Mouse (Mus musculus) limb, embryonic 14.5 days (tissue): ENCODE results near the gene Med14. TPM values are rescaled to one million over a fixed set of nuclear protein-coding genes. Genes with fewer than 3 reads are reported as not detected.
A peak's percentile ranks its signal among the peaks of the same experiment; 100 is the strongest.

Experiments
- ATAC-seq: fragments of 200-750 bp; cut with Nextera tagmentation; 2 replicates; pipeline ENCODE4 v1.8.0; 2017; ENCODE audit warnings: low read depth, moderate number of reproducible peaks, moderate TSS enrichment; ENCODE audit not compliant: low FRiP score
- DNase-seq: peaks from one replicate; pipeline ENCODE4 v3.0.0-alpha.2; 2015; ENCODE audit warnings: low spot score
- H3K27ac ChIP-seq: fragments of 300-500 bp; sonication (generic); replicated peaks from 2 replicates; pipeline ENCODE4 v1.5.1; 2014; ENCODE audit warnings: low read depth, mild to moderate bottlenecking, low read length, moderate library complexity, mixed read lengths
- H3K27me3 ChIP-seq: fragments of 300-500 bp; sonication (generic); 2 replicates; pipeline ENCODE4 v1.6.1; 2014; ENCODE audit warnings: low read length, mixed read lengths; ENCODE audit not compliant: control insufficient read depth, insufficient read depth
- H3K36me3 ChIP-seq: fragments of 300-500 bp; sonication (generic); 2 replicates; pipeline ENCODE4 v1.6.1; 2014; ENCODE audit warnings: mild to moderate bottlenecking, low read length, moderate library complexity, mixed read lengths; ENCODE audit not compliant: control insufficient read depth, insufficient read depth
- H3K4me1 ChIP-seq: fragments of 300-500 bp; sonication (generic); 2 replicates; pipeline ENCODE4 v1.6.1; 2014; ENCODE audit warnings: antibody characterized with exemption, low read length, mixed read lengths; ENCODE audit not compliant: control insufficient read depth, insufficient read depth
- H3K4me2 ChIP-seq: fragments of 300-500 bp; sonication (generic); replicated peaks from 2 replicates; pipeline ENCODE4 v1.6.1; 2014; ENCODE audit warnings: low read depth, mild to moderate bottlenecking, low read length, moderate library complexity; ENCODE audit not compliant: severe bottlenecking
- H3K4me3 ChIP-seq: fragments of 300-500 bp; sonication (generic); replicated peaks from 2 replicates; pipeline ENCODE4 v1.5.1; 2014; ENCODE audit warnings: low read length
- H3K9ac ChIP-seq: fragments of 300-500 bp; sonication (generic); 2 replicates; pipeline ENCODE4 v1.6.1; 2014; ENCODE audit warnings: mild to moderate bottlenecking, low read depth, low read length, moderate library complexity; ENCODE audit not compliant: severe bottlenecking
- H3K9me3 ChIP-seq: fragments of 300-500 bp; sonication (generic); 2 replicates; pipeline ENCODE4 v1.6.1; 2016; ENCODE audit warnings: low read length; ENCODE audit not compliant: control insufficient read depth
- POLR2A ChIP-seq: fragments of 200-500 bp; IDR thresholded peaks from 2 replicates; pipeline ENCODE4 v1.8.0; 2012; ENCODE audit warnings: inconsistent platforms, mild to moderate bottlenecking, moderate library complexity, borderline replicate concordance; ENCODE audit not compliant: insufficient read depth, insufficient read length; ENCODE audit errors: extremely low read depth
- WGBS: fragments of 180-500 bp; shearing (Covaris S2); extraction: QIAGEN DNeasy Blood & Tissue Kit; methylation state at CpG from one replicate; pipeline ENCODE4 v1.1.7; 2014; 5-methylcytosine and 5-hydroxymethylcytosine counted together
- polyA plus RNA-seq, 2 experiments: library from polyadenylated mRNA; depleted of rRNA in 1 of 2; stranded (reverse) in 1 of 2; unstranded in 1 of 2; fragments of >200 nt; fragmentation: Nextera tagmentation in 1 of 2; extraction: Ambion mirVana in 1 of 2; gene quantifications; 2 replicates each; pipeline versions ENCODE4 v1.2.1 to v1.2.3; 2012 to 2014

The Med14 gene
- polyA plus RNA-seq, 2 experiments: 25.1 to 27.8 TPM

GRCm38 (mm10) chrX:12771561-12771960 lies 9.7 kb upstream of the Med14 start:
- H3K9ac ChIP-seq: no peak overlapping the region
- no peak overlapping the region for H3K4me3 ChIP-seq
- no peaks in the 10 kb centered on the region for H3K27me3 ChIP-seq
- H3K27ac ChIP-seq: no peak overlapping the region
- ATAC-seq (no peak), DNase-seq (no peak)
- TF ChIP-seq POLR2A: no peak
- WGBS: 56% methylated on average over 2 of the region's 2 CpGs
- H3K4me1 ChIP-seq: no peaks in the 10 kb centered on the region
- no peaks in the 10 kb centered on the region for H3K36me3 ChIP-seq
- H3K9me3 ChIP-seq: no peaks in the 10 kb centered on the region
- no peak overlapping the region for H3K4me2 ChIP-seq

- H3K4me1 ChIP-seq: no peaks in the 10 kb centered on the region
- no peak overlapping the region for H3K27ac ChIP-seq
- ATAC-seq: no peak
- H3K36me3 ChIP-seq: no peaks in the 10 kb centered on the region
- no peak overlapping the region for H3K9ac ChIP-seq
- no peaks in the 10 kb centered on the region for H3K9me3 ChIP-seq
- TF ChIP-seq POLR2A: no peak
- DNase-seq: no peak
- no peaks in the 10 kb centered on the region for H3K27me3 ChIP-seq
- no peak overlapping the region for H3K4me3 ChIP-seq
- H3K4me2 ChIP-seq: no peak overlapping the region
- 47% methylated on average over 3 of the region's 3 CpGs for WGBS
Measured at GRCm38 (mm10) chrX:12768571-12768970, 6.7 kb upstream of the Med14 start.

- H3K9ac ChIP-seq: no peak overlapping the region
- H3K4me1 ChIP-seq: no peaks in the 10 kb centered on the region
- H3K4me2 ChIP-seq: no peak overlapping the region
- ATAC-seq: no peak
- H3K36me3 ChIP-seq: no peaks in the 10 kb centered on the region
- no peak for DNase-seq
- H3K4me3 ChIP-seq: no peak overlapping the region
- WGBS: 66% methylated on average over 4 of the region's 4 CpGs
- H3K27me3 ChIP-seq: peaks cover 3% of the 10 kb centered on the region; the same call in 1 of the 2 replicates
- no peak overlapping the region for H3K27ac ChIP-seq
- no peaks in the 10 kb centered on the region for H3K9me3 ChIP-seq
- TF ChIP-seq POLR2A: no peak
Measured at GRCm38 (mm10) chrX:12766846-12767564, 5.1 kb upstream of the Med14 start.

- H3K9me3 ChIP-seq: no peaks in the 10 kb centered on the region
- H3K9ac ChIP-seq: peak overlapping the region; percentile 78
- H3K27ac ChIP-seq: peak overlapping the region; percentile 94
- H3K36me3 ChIP-seq: no peaks in the 10 kb centered on the region
- no peak for ATAC-seq
- H3K4me2 ChIP-seq: peak overlapping the region; percentile 55
- WGBS: 75% methylated on average over 3 of the region's 3 CpGs
- peaks cover 3% of the 10 kb centered on the region; the same call in 1 of the 2 replicates for H3K27me3 ChIP-seq
- no peak for DNase-seq
- H3K4me3 ChIP-seq: peak overlapping the region; percentile 57
- H3K4me1 ChIP-seq: no peaks in the 10 kb centered on the region
- no peak for TF ChIP-seq POLR2A
Measured at GRCm38 (mm10) chrX:12763127-12763834, 1.4 kb upstream of the Med14 start.

GRCm38 (mm10) chrX:12762334-12763126 lies 657 bp upstream of the Med14 start:
- WGBS: 20% methylated on average over 27 of the region's 32 CpGs
- Histone ChIP-seq H3K36me3 (no peaks in the 10 kb centered on the region), H3K27me3 (peaks cover 3% of the 10 kb centered on the region; the same call in 1 of the 2 replicates), H3K4me1 (no peaks in the 10 kb centered on the region), H3K9me3 (no peaks in the 10 kb centered on the region), H3K4me3 (peak overlapping the region; percentile 57), H3K9ac (peak overlapping the region; percentile 78), H3K4me2 (peak overlapping the region; percentile 55), H3K27ac (peak overlapping the region; percentile 94)
- no peak for TF ChIP-seq POLR2A
- DNase-seq: no peak
- peak; percentile 4; the same call in 1 of the 2 replicates for ATAC-seq
